Mouse (Mus musculus): ENCODE data around the gene Rnf150.

GRCm38 (mm10) chr8:82864521-82864818 lies 1.3 kb downstream of the Rnf150 start:
- TF ChIP-seq CTCF (IDR thresholded peaks at IDR 0.05; ENCODE audit: low read depth, low read length) = no peak
- TF ChIP-seq POLR2A (IDR thresholded peaks at IDR 0.05; ENCODE audit: extremely low read depth, insufficient read depth, low read length) = no peak

Data from liver, adult 2 months (tissue).